Mouse (Mus musculus) neural tube, embryonic 15.5 days (tissue): Measurements from ENCODE around the gene Kcnh3. TPM values are rescaled to one million over a fixed set of nuclear protein-coding genes. Genes with fewer than 3 reads are reported as not detected.

Experiments used
- polyA plus RNA-seq: library from polyadenylated mRNA; unstranded; fragments of >200 nt; fragmentation: Nextera tagmentation; extraction: Ambion mirVana; gene quantifications from 2 replicates; pipeline ENCODE4 v1.2.1, GENCODE M21; 2015

Gene Kcnh3
- polyA plus RNA-seq, 1 experiment from 2014 or later = 0.46 TPM

Other genes with a start within 250 kb of the Kcnh3 start
- 12.4 and 52.6 TPM in 2 replicates for gene Tuba1c, start 195.0 kb upstream of the Kcnh3 start, polyA plus RNA-seq
- 185 and 209 TPM in 2 replicates for gene Prph, start 169.7 kb upstream of the Kcnh3 start, polyA plus RNA-seq
- 4.6 and 10.3 TPM in 2 replicates for gene Troap, start 150.3 kb upstream of the Kcnh3 start, polyA plus RNA-seq
- gene C1ql4, start 137.0 kb upstream of the Kcnh3 start, polyA plus RNA-seq = 2.4 and 3.6 TPM in 2 replicates
- 0.47 and 2.3 TPM in 2 replicates for gene Dnajc22, start 131.7 kb upstream of the Kcnh3 start, polyA plus RNA-seq
- 28.9 and 35.4 TPM in 2 replicates for gene Spats2, start 98.9 kb upstream of the Kcnh3 start, polyA plus RNA-seq
- gene Mcrs1, start 27.1 kb downstream of the Kcnh3 start, polyA plus RNA-seq = 185 and 190 TPM in 2 replicates
- gene Prpf40b, start 70.2 kb downstream of the Kcnh3 start, polyA plus RNA-seq = 95.7 and 111 TPM in 2 replicates
- 0.73 and 0.97 TPM in 2 replicates for gene Fam186b, start 71.0 kb downstream of the Kcnh3 start, polyA plus RNA-seq
- gene Fmnl3, start 145.6 kb downstream of the Kcnh3 start, polyA plus RNA-seq = 7.9 and 11.9 TPM in 2 replicates
- 289 and 350 TPM in 2 replicates for gene Tmbim6, start 168.0 kb downstream of the Kcnh3 start, polyA plus RNA-seq
- 12.4 and 13.0 TPM in 2 replicates for gene Nckap5l, start 232.9 kb downstream of the Kcnh3 start, polyA plus RNA-seq
- 17.0 and 19.0 TPM in 2 replicates for gene Bcdin3d, start 249.9 kb downstream of the Kcnh3 start, polyA plus RNA-seq